Mouse (Mus musculus): ENCODE data around the gene Gfap. TPM values are rescaled to one million over a fixed set of nuclear protein-coding genes. Genes with fewer than 3 reads are reported as not detected.

Gene Gfap
- polyA plus RNA-seq, 1 experiment from 2014 or later = 0.09 TPM

DNA sequence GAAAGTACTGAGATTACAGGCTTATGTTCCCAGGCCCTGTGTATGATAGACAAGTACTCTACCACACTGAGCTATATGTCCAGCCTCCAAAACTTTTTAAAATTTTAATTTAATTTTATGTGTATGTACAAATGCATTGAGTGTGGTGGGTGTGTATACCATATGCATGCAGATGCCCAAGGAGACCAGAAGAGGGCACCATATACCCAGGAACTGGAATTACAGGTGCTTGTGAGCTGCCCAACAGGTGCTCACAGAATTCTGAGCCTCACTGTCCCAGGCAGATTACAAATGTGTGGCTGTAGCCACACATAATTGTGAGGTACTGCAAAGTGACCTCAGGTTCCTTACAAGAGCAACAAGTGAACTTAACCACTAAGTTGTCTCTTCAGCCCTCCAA is 47.0 kb downstream of the Gfap start:
- Histone ChIP-seq H3K4me3 (no peak overlapping the region), H3K36me3 (replicated peaks) (peaks cover 100% of the 10 kb centered on the region), H3K4me1 (no peaks in the 10 kb centered on the region), H3K27me3 (ENCODE audit: poor library complexity, severe bottlenecking) (no peaks in the 10 kb centered on the region), H3K9me3 (no peaks in the 10 kb centered on the region), H3K27ac (no peak overlapping the region)
- no peak for DNase-seq (ENCODE audit: extremely low spot score, low spot score)

DNA sequence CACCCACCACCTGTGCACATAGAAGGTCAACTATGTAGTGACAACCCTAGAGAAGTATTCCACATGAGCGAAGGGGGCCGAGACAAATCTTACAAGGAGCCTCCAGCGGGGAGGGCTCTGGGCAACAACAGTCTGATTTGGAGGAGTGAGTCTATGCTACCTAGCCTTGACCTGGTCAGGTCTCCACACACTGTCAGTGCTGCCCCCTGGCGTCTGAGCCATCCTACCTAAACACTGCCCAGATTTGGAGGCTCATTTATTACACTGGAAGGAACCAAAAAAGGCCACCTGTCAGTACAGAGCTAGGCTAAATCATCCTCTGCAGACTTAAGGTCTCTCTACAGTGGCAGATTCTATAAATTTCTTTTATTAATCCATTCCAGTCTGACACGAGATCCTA is 48.8 kb downstream of the Gfap start:
- Histone ChIP-seq H3K27ac (no peak overlapping the region), H3K4me1 (no peaks in the 10 kb centered on the region), H3K36me3 (replicated peaks) (peaks cover 100% of the 10 kb centered on the region), H3K27me3 (ENCODE audit: poor library complexity, severe bottlenecking) (no peaks in the 10 kb centered on the region), H3K4me3 (no peak overlapping the region), H3K9me3 (no peaks in the 10 kb centered on the region)
- DNase-seq (ENCODE audit: extremely low spot score, low spot score) = peak; percentile 43
- WGBS = 72% methylated on average over 5 of the region's 5 CpGs

- Histone ChIP-seq H3K27me3 (ENCODE audit: poor library complexity, severe bottlenecking) (no peaks in the 10 kb centered on the region), H3K27ac (no peak overlapping the region), H3K9me3 (no peaks in the 10 kb centered on the region), H3K36me3 (replicated peaks) (peaks cover 100% of the 10 kb centered on the region), H3K4me3 (no peak overlapping the region), H3K4me1 (no peaks in the 10 kb centered on the region)
- 89% methylated on average over 10 of the region's 10 CpGs for WGBS
- no peak for DNase-seq (ENCODE audit: extremely low spot score, low spot score)
Measured at GRCm38 (mm10) chr11:102845926-102846325, 54.8 kb downstream of the Gfap start.

DNA sequence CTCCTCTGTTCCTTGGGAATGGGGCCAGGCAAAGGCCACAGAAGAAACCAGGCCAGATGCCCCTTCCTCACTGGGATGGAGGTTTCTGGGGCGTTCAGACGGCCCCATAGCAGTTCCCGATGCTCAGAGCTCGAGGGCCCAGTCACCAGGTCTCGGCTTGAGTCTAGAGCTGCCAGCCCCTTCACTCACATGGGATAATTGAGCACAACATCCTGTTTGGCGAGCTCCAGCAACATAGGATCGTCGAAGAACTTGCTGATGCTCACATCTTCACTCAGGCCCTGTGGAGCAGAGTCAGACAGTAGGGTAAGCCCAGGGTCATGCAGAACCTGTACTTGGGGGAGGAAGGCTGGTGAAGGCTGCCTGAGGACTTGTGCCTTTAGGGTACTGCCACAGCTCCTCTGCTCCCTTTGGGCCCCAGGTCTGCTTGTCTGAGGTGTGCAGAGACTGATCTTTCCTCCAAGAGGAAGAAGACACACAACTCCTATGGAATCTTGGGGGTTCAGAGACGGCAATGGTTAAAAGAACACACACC is 62.0 kb downstream of the Gfap start:
- Histone ChIP-seq H3K27me3 (ENCODE audit: poor library complexity, severe bottlenecking) (no peaks in the 10 kb centered on the region), H3K4me1 (no peaks in the 10 kb centered on the region), H3K4me3 (no peak overlapping the region), H3K27ac (no peak overlapping the region), H3K36me3 (replicated peaks) (peaks cover 77% of the 10 kb centered on the region), H3K9me3 (no peaks in the 10 kb centered on the region)
- 90% methylated on average over 9 of the region's 9 CpGs for WGBS
- no peak for DNase-seq (ENCODE audit: extremely low spot score, low spot score)

GRCm38 (mm10) chr11:102838126-102838525 is 62.6 kb downstream of the Gfap start:
- no peak for DNase-seq (ENCODE audit: extremely low spot score, low spot score)
- Histone ChIP-seq H3K27ac (no peak overlapping the region), H3K4me3 (no peak overlapping the region), H3K36me3 (replicated peaks) (peaks cover 72% of the 10 kb centered on the region), H3K27me3 (ENCODE audit: poor library complexity, severe bottlenecking) (no peaks in the 10 kb centered on the region), H3K4me1 (no peaks in the 10 kb centered on the region), H3K9me3 (no peaks in the 10 kb centered on the region)
- WGBS = 97% methylated on average over 2 of the region's 2 CpGs

- no peaks in the 10 kb centered on the region for H3K9me3 ChIP-seq
- no peak for DNase-seq (ENCODE audit: extremely low spot score, low spot score)
- H3K27ac ChIP-seq = no peak overlapping the region
- WGBS = 100% methylated on average over 1 of the region's 1 CpGs
- H3K4me1 ChIP-seq = no peaks in the 10 kb centered on the region
- peaks cover 64% of the 10 kb centered on the region for H3K36me3 ChIP-seq (replicated peaks)
- no peak overlapping the region for H3K4me3 ChIP-seq
- no peaks in the 10 kb centered on the region for H3K27me3 ChIP-seq (ENCODE audit: poor library complexity, severe bottlenecking)
Measured at GRCm38 (mm10) chr11:102837385-102837784, 63.3 kb downstream of the Gfap start.

Other genes starting within 250 kb of the Gfap start
- 0.10 and 0.15 TPM in 2 replicates for gene Meioc, start 237.2 kb downstream of the Gfap start, polyA plus RNA-seq (2016; fragmentation: Nextera tagmentation; extraction: Ambion mirVana)
- 61.7 and 65.8 TPM in 2 replicates for gene Ccdc43, start 203.1 kb downstream of the Gfap start, polyA plus RNA-seq (2016; fragmentation: Nextera tagmentation; extraction: Ambion mirVana)
- 11.7 and 13.2 TPM in 2 replicates for gene Adam11, start 139.5 kb downstream of the Gfap start, polyA plus RNA-seq (2016; fragmentation: Nextera tagmentation; extraction: Ambion mirVana)
- gene Gjc1, start 81.2 kb downstream of the Gfap start, polyA plus RNA-seq (2016; fragmentation: Nextera tagmentation; extraction: Ambion mirVana) = 86.0 and 87.4 TPM in 2 replicates
- gene Higd1b, start 65.1 kb downstream of the Gfap start, polyA plus RNA-seq (2016; fragmentation: Nextera tagmentation; extraction: Ambion mirVana) = not detected in 2 replicates
- gene Eftud2, start 19.9 kb downstream of the Gfap start, polyA plus RNA-seq (2016; fragmentation: Nextera tagmentation; extraction: Ambion mirVana) = 376 and 379 TPM in 2 replicates
- 2.0 and 2.9 TPM in 2 replicates for gene Ccdc103, start 19.7 kb downstream of the Gfap start, polyA plus RNA-seq (2016; fragmentation: Nextera tagmentation; extraction: Ambion mirVana)
- gene Fam187a, start 15.7 kb downstream of the Gfap start, polyA plus RNA-seq (2016; fragmentation: Nextera tagmentation; extraction: Ambion mirVana) = 0.09 TPM in 1 of 2 replicates, not detected in the other
- gene Kif18b, start 24.2 kb upstream of the Gfap start, polyA plus RNA-seq (2016; fragmentation: Nextera tagmentation; extraction: Ambion mirVana) = 14.5 and 15.5 TPM in 2 replicates
- 2.6 and 2.8 TPM in 2 replicates for gene C1ql1, start 45.8 kb upstream of the Gfap start, polyA plus RNA-seq (2016; fragmentation: Nextera tagmentation; extraction: Ambion mirVana)
- gene Nmt1, start 127.3 kb upstream of the Gfap start, polyA plus RNA-seq (2016; fragmentation: Nextera tagmentation; extraction: Ambion mirVana) = 62.4 and 66.0 TPM in 2 replicates
- gene Dcakd, start 127.4 kb upstream of the Gfap start, polyA plus RNA-seq (2016; fragmentation: Nextera tagmentation; extraction: Ambion mirVana) = 261 and 275 TPM in 2 replicates
- 1.5 and 1.7 TPM in 2 replicates for gene Plcd3, start 200.7 kb upstream of the Gfap start, polyA plus RNA-seq (2016; fragmentation: Nextera tagmentation; extraction: Ambion mirVana)
- gene Acbd4, start 200.8 kb upstream of the Gfap start, polyA plus RNA-seq (2016; fragmentation: Nextera tagmentation; extraction: Ambion mirVana) = 6.6 and 7.5 TPM in 2 replicates
- gene Hexim1, start 215.3 kb upstream of the Gfap start, polyA plus RNA-seq (2016; fragmentation: Nextera tagmentation; extraction: Ambion mirVana) = 1.8 and 2.0 TPM in 2 replicates
- gene Hexim2, start 231.5 kb upstream of the Gfap start, polyA plus RNA-seq (2016; fragmentation: Nextera tagmentation; extraction: Ambion mirVana) = 7.2 and 7.6 TPM in 2 replicates

Data from forebrain, embryonic 10.5 days (tissue).